Mouse (Mus musculus): ENCODE measurements around the gene Cyp21a1. TPM values are rescaled to one million over a fixed set of nuclear protein-coding genes. Genes with fewer than 3 reads are reported as not detected.

Gene Cyp21a1
- polyA plus RNA-seq, 1 experiment = 0.67 TPM

- TF ChIP-seq POLR2A (IDR thresholded peaks at IDR 0.05; ENCODE audit: low read depth, low read length) (no peak), CTCF (IDR thresholded peaks at IDR 0.05; ENCODE audit: extremely low read depth, insufficient read length, insufficient replicate concordance, low read depth, low read length) (no peak)
Observed at GRCm38 (mm10) chr17:34777680-34778325, 26.6 kb downstream of the Cyp21a1 start.

DNA sequence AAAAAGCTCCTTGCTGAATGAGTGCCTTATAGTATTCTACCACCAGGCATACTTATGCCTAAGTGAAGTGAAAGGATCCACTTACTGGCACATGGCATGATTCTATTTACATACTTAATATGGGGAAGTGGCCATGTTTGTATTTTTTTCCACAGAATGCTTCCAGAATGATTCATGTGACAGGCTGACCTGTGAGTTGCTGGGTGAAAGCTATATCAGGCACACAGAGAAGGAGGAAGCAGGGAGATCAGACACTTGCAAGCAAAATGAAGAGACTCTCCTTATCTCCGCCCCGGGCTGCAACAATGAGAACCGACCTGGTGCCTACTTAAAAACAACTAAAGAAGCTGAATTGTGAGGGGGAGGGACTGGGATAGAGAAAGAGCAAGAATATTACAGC is 42.9 kb downstream of the Cyp21a1 start:
- Histone ChIP-seq H3K36me3 (ENCODE audit: control insufficient read depth, insufficient read depth, low read length) (no peaks in the 10 kb centered on the region), H3K27ac (ENCODE audit: insufficient read depth, low read depth, low read length) (no peak overlapping the region)
- WGBS = 57% methylated on average over 3 of the region's 3 CpGs

More at GRCm38 (mm10) chr17:34777680-34778325, 26.6 kb downstream of the Cyp21a1 start:
- Histone ChIP-seq H3K4me1 (ENCODE audit: control insufficient read depth, insufficient read depth, insufficient read length, low read length) (no peaks in the 10 kb centered on the region), H3K27ac (ENCODE audit: insufficient read depth, low read depth, low read length) (no peak overlapping the region), H3K4me3 (ENCODE audit: low read depth, low read length) (no peak overlapping the region), H3K27me3 (ENCODE audit: control insufficient read depth, insufficient read depth, low read length) (no peaks in the 10 kb centered on the region), H3K36me3 (ENCODE audit: control insufficient read depth, insufficient read depth, low read length) (no peaks in the 10 kb centered on the region)
- 77% methylated on average over 9 of the region's 9 CpGs for WGBS

More for the DNA sequence above, 42.9 kb downstream of the Cyp21a1 start:
- no peak overlapping the region for H3K4me3 ChIP-seq (ENCODE audit: low read depth, low read length)
- H3K27me3 ChIP-seq (ENCODE audit: control insufficient read depth, insufficient read depth, low read length) = no peaks in the 10 kb centered on the region
- H3K4me1 ChIP-seq (ENCODE audit: control insufficient read depth, insufficient read depth, insufficient read length, low read length) = no peaks in the 10 kb centered on the region
- no peak for TF ChIP-seq POLR2A (IDR thresholded peaks at IDR 0.05; ENCODE audit: low read depth, low read length)
- TF ChIP-seq CTCF (IDR thresholded peaks at IDR 0.05; ENCODE audit: extremely low read depth, insufficient read length, insufficient replicate concordance, low read depth, low read length) = no peak

Other genes starting within 250 kb of the Cyp21a1 start
- 12.1 and 16.7 TPM in 2 replicates for gene Notch4, start 240.3 kb downstream of the Cyp21a1 start, polyA plus RNA-seq (2012; rRNA removed)
- 3.5 and 8.1 TPM in 2 replicates for gene Gpsm3, start 214.8 kb downstream of the Cyp21a1 start, polyA plus RNA-seq (2012; rRNA removed)
- gene Pbx2, start 213.3 kb downstream of the Cyp21a1 start, polyA plus RNA-seq (2012; rRNA removed) = 16.1 and 32.2 TPM in 2 replicates
- 0.90 and 1.7 TPM in 2 replicates for gene Ager, start 206.7 kb downstream of the Cyp21a1 start, polyA plus RNA-seq (2012; rRNA removed)
- gene Rnf5, start 200.9 kb downstream of the Cyp21a1 start, polyA plus RNA-seq (2012; rRNA removed) = 66.7 and 147 TPM in 2 replicates
- 210 and 330 TPM in 2 replicates for gene Agpat1, start 200.3 kb downstream of the Cyp21a1 start, polyA plus RNA-seq (2012; rRNA removed)
- gene Egfl8, start 188.6 kb downstream of the Cyp21a1 start, polyA plus RNA-seq (2012; rRNA removed) = 1.8 and 2.3 TPM in 2 replicates
- 17.3 and 22.0 TPM in 2 replicates for gene Ppt2, start 176.1 kb downstream of the Cyp21a1 start, polyA plus RNA-seq (2012; rRNA removed)
- 5.5 and 8.0 TPM in 2 replicates for gene Prrt1, start 175.0 kb downstream of the Cyp21a1 start, polyA plus RNA-seq (2012; rRNA removed)
- gene Fkbpl, start 159.8 kb downstream of the Cyp21a1 start, polyA plus RNA-seq (2012; rRNA removed) = 2.5 and 9.3 TPM in 2 replicates
- 26.6 and 48.0 TPM in 2 replicates for gene Atf6b, start 157.4 kb downstream of the Cyp21a1 start, polyA plus RNA-seq (2012; rRNA removed)
- 12.1 and 12.5 TPM in 2 replicates for gene Tnxb, start 134.0 kb downstream of the Cyp21a1 start, polyA plus RNA-seq (2012; rRNA removed)
- gene C4b, start 60.7 kb downstream of the Cyp21a1 start, polyA plus RNA-seq (2012; rRNA removed) = 16.8 and 17.2 TPM in 2 replicates
- 28.6 and 56.3 TPM in 2 replicates for gene Stk19, start 32.4 kb upstream of the Cyp21a1 start, polyA plus RNA-seq (2012; rRNA removed)
- 31.5 and 51.8 TPM in 2 replicates for gene Dxo, start 32.5 kb upstream of the Cyp21a1 start, polyA plus RNA-seq (2012; rRNA removed)
- gene Skiv2l, start 45.6 kb upstream of the Cyp21a1 start, polyA plus RNA-seq (2012; rRNA removed) = 48.1 and 79.3 TPM in 2 replicates
- 7.8 and 18.3 TPM in 2 replicates for gene Nelfe, start 45.8 kb upstream of the Cyp21a1 start, polyA plus RNA-seq (2012; rRNA removed)
- gene Cfb, start 58.0 kb upstream of the Cyp21a1 start, polyA plus RNA-seq (2012; rRNA removed) = 22.4 and 71.5 TPM in 2 replicates
- 2.9 and 6.8 TPM in 2 replicates for gene Zbtb12, start 74.9 kb upstream of the Cyp21a1 start, polyA plus RNA-seq (2012; rRNA removed)
- gene Gm20547, start 77.5 kb upstream of the Cyp21a1 start, polyA plus RNA-seq (2012; rRNA removed) = not detected in 2 replicates
- 4.3 and 10.6 TPM in 2 replicates for gene C2, start 93.7 kb upstream of the Cyp21a1 start, polyA plus RNA-seq (2012; rRNA removed)
- gene Ehmt2, start 93.9 kb upstream of the Cyp21a1 start, polyA plus RNA-seq (2012; rRNA removed) = 101 and 242 TPM in 2 replicates
- gene Slc44a4, start 109.9 kb upstream of the Cyp21a1 start, polyA plus RNA-seq (2012; rRNA removed) = 64.8 and 101 TPM in 2 replicates
- 21.2 and 68.8 TPM in 2 replicates for gene Neu1, start 126.7 kb upstream of the Cyp21a1 start, polyA plus RNA-seq (2012; rRNA removed)
- gene Hspa1b, start 154.7 kb upstream of the Cyp21a1 start, polyA plus RNA-seq (2012; rRNA removed) = 17.1 and 19.8 TPM in 2 replicates
- gene Gm20481, start 165.4 kb upstream of the Cyp21a1 start, polyA plus RNA-seq (2012; rRNA removed) = not detected in 2 replicates
- gene Hspa1a, start 167.6 kb upstream of the Cyp21a1 start, polyA plus RNA-seq (2012; rRNA removed) = 8.9 and 9.3 TPM in 2 replicates
- gene Hspa1l, start 168.1 kb upstream of the Cyp21a1 start, polyA plus RNA-seq (2012; rRNA removed) = 0.06 and 0.14 TPM in 2 replicates
- gene Lsm2, start 177.3 kb upstream of the Cyp21a1 start, polyA plus RNA-seq (2012; rRNA removed) = 51.7 and 82.1 TPM in 2 replicates
- 123 and 182 TPM in 2 replicates for gene Vars, start 196.4 kb upstream of the Cyp21a1 start, polyA plus RNA-seq (2012; rRNA removed)
- 0.82 and 1.2 TPM in 2 replicates for gene Vwa7, start 212.0 kb upstream of the Cyp21a1 start, polyA plus RNA-seq (2012; rRNA removed)
- 0.87 and 1.0 TPM in 2 replicates for gene Sapcd1, start 223.5 kb upstream of the Cyp21a1 start, polyA plus RNA-seq (2012; rRNA removed)
- 2.2 and 2.3 TPM in 2 replicates for gene Msh5, start 242.2 kb upstream of the Cyp21a1 start, polyA plus RNA-seq (2012; rRNA removed)
- gene Clic1, start 245.4 kb upstream of the Cyp21a1 start, polyA plus RNA-seq (2012; rRNA removed) = 134 and 219 TPM in 2 replicates